Mouse (Mus musculus) bone marrow, adult 2 months (tissue): Measurements from ENCODE around the gene Limch1. TPM values are rescaled to one million over a fixed set of nuclear protein-coding genes. Genes with fewer than 3 reads are reported as not detected.

Experiments
- H3K27ac ChIP-seq: fragments of 200-500 bp; 2 replicates; pipeline ENCODE4 v1.5.1; 2012; ENCODE audit warnings: low read depth, mild to moderate bottlenecking, control low read depth, inconsistent platforms, low read length; ENCODE audit not compliant: control insufficient read depth, poor library complexity, insufficient read depth
- H3K4me1 ChIP-seq: fragments of 200-500 bp; 2 replicates; pipeline ENCODE4 v1.6.1; 2011; ENCODE audit warnings: low read length; ENCODE audit not compliant: control insufficient read depth, insufficient read depth
- H3K4me3 ChIP-seq: fragments of 200-500 bp; replicated peaks from 2 replicates; pipeline ENCODE3; 2011; ENCODE audit warnings: mild to moderate bottlenecking, low read depth, low read length, control low read depth; ENCODE audit not compliant: control insufficient read depth
- CTCF ChIP-seq: fragments of 200-500 bp; IDR thresholded peaks from 2 replicates; pipeline ENCODE4 v1.5.1; 2011; ENCODE audit warnings: low read length, control low read depth; ENCODE audit not compliant: control insufficient read depth, insufficient read depth
- POLR2A ChIP-seq: fragments of 200-500 bp; IDR thresholded peaks from 2 replicates; pipeline ENCODE4 v1.6.1; 2011; ENCODE audit warnings: low read depth, mild to moderate bottlenecking, control low read depth, low read length, borderline replicate concordance; ENCODE audit not compliant: control insufficient read depth
- WGBS: fragments of 180-500 bp; shearing (Covaris S2); methylation state at CpG from one replicate; pipeline ENCODE4 v1.1.7; 2018; 5-methylcytosine and 5-hydroxymethylcytosine counted together
- polyA plus RNA-seq: library from polyadenylated mRNA; stranded (reverse); fragments of >200 nt; gene quantifications from 2 replicates; pipeline ENCODE4 v1.2.4, GENCODE M21; 2011; ENCODE audit warnings: low replicate concordance; ENCODE audit not compliant: missing spikeins, insufficient read depth, insufficient read length

Gene Limch1
- polyA plus RNA-seq, 1 experiment = 13.5 TPM

- TF ChIP-seq POLR2A (no peak), CTCF (no peak)
- Histone ChIP-seq H3K4me3 (no peak overlapping the region), H3K4me1 (no peaks in the 10 kb centered on the region), H3K27ac (no peak overlapping the region)
- WGBS = 75% methylated on average over 10 of the region's 10 CpGs
These were observed 187.6 kb downstream of the Limch1 start for GRCm38 (mm10) chr5:66933134-66933804.

GRCm38 (mm10) chr5:66934585-66934984 is 189.0 kb downstream of the Limch1 start:
- 62% methylated on average over 3 of the region's 3 CpGs for WGBS
- Histone ChIP-seq H3K4me1 (no peaks in the 10 kb centered on the region), H3K27ac (no peak overlapping the region), H3K4me3 (no peak overlapping the region)
- TF ChIP-seq CTCF = no peak
- TF ChIP-seq POLR2A = no peak

- H3K27ac ChIP-seq = no peak overlapping the region
- WGBS = 73% methylated on average over 9 of the region's 9 CpGs
- no peak for TF ChIP-seq CTCF
- TF ChIP-seq POLR2A = no peak
- H3K4me3 ChIP-seq = no peak overlapping the region
- no peaks in the 10 kb centered on the region for H3K4me1 ChIP-seq
These were observed 191.7 kb downstream of the Limch1 start for GRCm38 (mm10) chr5:66937376-66937775.

GRCm38 (mm10) chr5:66941710-66942450 is 196.3 kb downstream of the Limch1 start:
- TF ChIP-seq POLR2A = no peak
- TF ChIP-seq CTCF = no peak
- Histone ChIP-seq H3K4me3 (no peak overlapping the region), H3K27ac (no peak overlapping the region), H3K4me1 (no peaks in the 10 kb centered on the region)
- WGBS = 35% methylated on average over 8 of the region's 8 CpGs

GRCm38 (mm10) chr5:66942922-66943321 is 197.3 kb downstream of the Limch1 start:
- 73% methylated on average over 2 of the region's 2 CpGs for WGBS
- no peak overlapping the region for H3K4me3 ChIP-seq
- TF ChIP-seq POLR2A (no peak), CTCF (no peak)
- no peak overlapping the region for H3K27ac ChIP-seq
- no peaks in the 10 kb centered on the region for H3K4me1 ChIP-seq

- H3K4me3 ChIP-seq = no peak overlapping the region
- no peak for TF ChIP-seq POLR2A
- no peak for TF ChIP-seq CTCF
- H3K27ac ChIP-seq = no peak overlapping the region
- 82% methylated on average over 7 of the region's 7 CpGs for whole genome bisulfite sequencing
- H3K4me1 ChIP-seq = no peaks in the 10 kb centered on the region
These were observed 197.9 kb downstream of the Limch1 start for GRCm38 (mm10) chr5:66943521-66943920.

- no peak overlapping the region for H3K4me3 ChIP-seq
- TF ChIP-seq POLR2A (no peak), CTCF (no peak)
- H3K27ac ChIP-seq = no peak overlapping the region
- H3K4me1 ChIP-seq = no peaks in the 10 kb centered on the region
- 44% methylated on average over 6 of the region's 6 CpGs for WGBS
These were observed 202.3 kb downstream of the Limch1 start for GRCm38 (mm10) chr5:66947958-66948357.

GRCm38 (mm10) chr5:66949098-66949692 is 203.6 kb downstream of the Limch1 start:
- no peak overlapping the region for H3K4me3 ChIP-seq
- no peaks in the 10 kb centered on the region for H3K4me1 ChIP-seq
- no peak for TF ChIP-seq POLR2A
- no peak for TF ChIP-seq CTCF
- no peak overlapping the region for H3K27ac ChIP-seq
- whole genome bisulfite sequencing = 85% methylated on average over 8 of the region's 8 CpGs

- Histone ChIP-seq H3K4me1 (no peaks in the 10 kb centered on the region), H3K27ac (no peak overlapping the region), H3K4me3 (no peak overlapping the region)
- TF ChIP-seq POLR2A = no peak
- TF ChIP-seq CTCF = no peak
- 77% methylated on average over 3 of the region's 3 CpGs for WGBS
These were observed 207.7 kb downstream of the Limch1 start for GRCm38 (mm10) chr5:66953375-66953774.
